Mouse (Mus musculus) splenic B cell, adult 2 months (primary cell): Measurements from ENCODE around the gene Xiap.
A peak's percentile ranks its signal among the peaks of the same experiment; 100 is the strongest.
"Not testable (repeated sequence)": the region's sequence is repeated elsewhere in the genome, so short reads cannot be mapped to it uniquely, and the experiment has no call there.

Experiments used
- DNase-seq: peaks from one replicate; pipeline ENCODE4 v3.0.0-alpha.2; 2011; ENCODE audit warnings: low read depth, low spot score
- H3K27me3 ChIP-seq: 2 replicates; pipeline ENCODE4 v1.6.1; 2012; ENCODE audit warnings: mild to moderate bottlenecking, low read length, moderate library complexity, mixed read lengths; ENCODE audit not compliant: control insufficient read depth, poor library complexity, insufficient read depth, severe bottlenecking
- H3K36me3 ChIP-seq: 2 replicates; pipeline ENCODE4 v1.6.1; 2012; ENCODE audit warnings: mild to moderate bottlenecking, low read length, moderate library complexity, mixed read lengths; ENCODE audit not compliant: control insufficient read depth, poor library complexity, insufficient read depth, severe bottlenecking

Gene Xiap

GRCm38 (mm10) chrX:42059282-42060068 lies at the start of gene Xiap:
Gene Xiap (plus strand): TSS chrX:42059679.
- Histone ChIP-seq H3K36me3 (no peaks in the 10 kb centered on the region), H3K27me3 (no peaks in the 10 kb centered on the region)
- DNase-seq, result no peak

GRCm38 (mm10) chrX:42012677-42013208 lies 46.7 kb upstream of the Xiap start:
- H3K27me3 ChIP-seq, result no peaks in the 10 kb centered on the region
- H3K36me3 ChIP-seq, result no peaks in the 10 kb centered on the region
- no peak for DNase-seq

- no peaks in the 10 kb centered on the region for H3K27me3 ChIP-seq
- DNase-seq, result no peak
- H3K36me3 ChIP-seq, result no peaks in the 10 kb centered on the region
Observed at GRCm38 (mm10) chrX:42013776-42014175, 45.7 kb upstream of the Xiap start.

GRCm38 (mm10) chrX:42014502-42014901 lies 45.0 kb upstream of the Xiap start:
- H3K27me3 ChIP-seq, result no peaks in the 10 kb centered on the region
- no peak for DNase-seq

GRCm38 (mm10) chrX:42018030-42018429 lies 41.4 kb upstream of the Xiap start:
- H3K27me3 ChIP-seq, result no peaks in the 10 kb centered on the region
- DNase-seq, result no peak
- no peaks in the 10 kb centered on the region for H3K36me3 ChIP-seq

More at GRCm38 (mm10) chrX:42014502-42014901, 45.0 kb upstream of the Xiap start:
- H3K36me3 ChIP-seq, result no peaks in the 10 kb centered on the region

GRCm38 (mm10) chrX:42019441-42019840 lies 40.0 kb upstream of the Xiap start:
- Histone ChIP-seq H3K36me3 (no peaks in the 10 kb centered on the region), H3K27me3 (no peaks in the 10 kb centered on the region)
- DNase-seq, result no peak

GRCm38 (mm10) chrX:42025802-42026440 lies 33.6 kb upstream of the Xiap start:
- not testable (repeated sequence) for H3K27me3 ChIP-seq, H3K36me3 ChIP-seq, DNase-seq

GRCm38 (mm10) chrX:42026981-42027380 lies 32.5 kb upstream of the Xiap start:
- DNase-seq, H3K36me3 ChIP-seq, H3K27me3 ChIP-seq: not testable (repeated sequence)

GRCm38 (mm10) chrX:42033111-42033693 lies 26.3 kb upstream of the Xiap start:
- H3K27me3 ChIP-seq, result no peaks in the 10 kb centered on the region
- no peaks in the 10 kb centered on the region for H3K36me3 ChIP-seq
- DNase-seq, result peak; percentile 73

- no peak for DNase-seq
- no peaks in the 10 kb centered on the region for H3K36me3 ChIP-seq
- no peaks in the 10 kb centered on the region for H3K27me3 ChIP-seq
Observed at GRCm38 (mm10) chrX:42033911-42034310, 25.6 kb upstream of the Xiap start.

GRCm38 (mm10) chrX:42039481-42039880 lies 20.0 kb upstream of the Xiap start:
- Histone ChIP-seq H3K27me3 (no peaks in the 10 kb centered on the region), H3K36me3 (no peaks in the 10 kb centered on the region)
- no peak for DNase-seq

GRCm38 (mm10) chrX:42044935-42045334 lies 14.5 kb upstream of the Xiap start:
- no peak for DNase-seq
- H3K27me3 ChIP-seq, result no peaks in the 10 kb centered on the region
- H3K36me3 ChIP-seq, result no peaks in the 10 kb centered on the region

GRCm38 (mm10) chrX:42050652-42051643 lies 8.5 kb upstream of the Xiap start:
- H3K27me3 ChIP-seq, result no peaks in the 10 kb centered on the region
- no peaks in the 10 kb centered on the region for H3K36me3 ChIP-seq
- no peak for DNase-seq

- Histone ChIP-seq H3K27me3 (no peaks in the 10 kb centered on the region), H3K36me3 (no peaks in the 10 kb centered on the region)
- DNase-seq, result no peak
Observed at GRCm38 (mm10) chrX:42057012-42057411, 2.5 kb upstream of the Xiap start.
